Mouse (Mus musculus) left cerebral cortex, adult 2 months (tissue): ENCODE measurements around the gene Lrch1. TPM values are rescaled to one million over a fixed set of nuclear protein-coding genes. Genes with fewer than 3 reads are reported as not detected.

ENCODE experiments used
- DNase-seq, 2 experiments: peaks; one replicate each; pipeline ENCODE4 v3.0.0; 2021 to 2022; ENCODE audit warnings: low spot score in 2 of 2, mixed read lengths in 1 of 2; ENCODE audit errors: extremely low spot score in 1 of 2
- H3K27ac ChIP-seq: fragments of 200-600 bp; 2 replicates; pipeline ENCODE4 v1.8.1; 2022
- H3K4me3 ChIP-seq: fragments of 200-600 bp; 2 replicates; pipeline ENCODE4 v1.8.1; 2022
- CTCF ChIP-seq: fragments of 200-600 bp; IDR thresholded peaks from 2 replicates; pipeline ENCODE4 v1.8.1; 2022; ENCODE audit warnings: antibody characterized with exemption, mild to moderate bottlenecking, moderate library complexity
- intact Hi-C: fragments of 180-260 bp; cut with DNase I; formaldehyde crosslinking; loops from one replicate; pipeline ENCODE4 v1.15.1; 2025
- total RNA-seq, 2 experiments: library from RNA; stranded (reverse); gene quantifications; 2 replicates each; pipeline ENCODE4 v1.2.3; 2021

The Lrch1 gene
- total RNA-seq, 2 experiments from 2014 or later: 14.8 to 16.3 TPM

GRCm38 (mm10) chr14:74917504-74918124 lies 30.1 kb downstream of the Lrch1 start:
- no peak for TF ChIP-seq CTCF
- DNase-seq: no peak
- no peak overlapping the region for H3K4me3 ChIP-seq
- intact Hi-C loops: loop anchor here (5.0 kb wide), 1 partner anchor 65 kb away; no protein-coding TSS in a partner anchor
- no peak overlapping the region for H3K27ac ChIP-seq

- no peak for DNase-seq
- no peak for TF ChIP-seq CTCF
- intact Hi-C loops: loop anchor here (5.0 kb wide), 1 partner anchor 64 kb away; no protein-coding TSS in a partner anchor
These were observed 31.0 kb downstream of the Lrch1 start for GRCm38 (mm10) chr14:74916691-74917090.

GRCm38 (mm10) chr14:74916075-74916474 lies 31.6 kb downstream of the Lrch1 start:
- DNase-seq: no peak
- TF ChIP-seq CTCF: no peak
- H3K4me3 ChIP-seq: no peak overlapping the region
- intact Hi-C loops: loop anchor here (5.0 kb wide), 1 partner anchor 64 kb away; no protein-coding TSS in a partner anchor
- no peak overlapping the region for H3K27ac ChIP-seq

More at GRCm38 (mm10) chr14:74916691-74917090, 31.0 kb downstream of the Lrch1 start:
- Histone ChIP-seq H3K4me3 (no peak overlapping the region), H3K27ac (no peak overlapping the region)

- TF ChIP-seq CTCF: no peak
- intact Hi-C loops: loop anchor here (1.0 to 5.0 kb wide), 2 partner anchors 32 to 63 kb away; partner anchors contain the start of gene Lrch1
- Histone ChIP-seq H3K27ac (no peak overlapping the region), H3K4me3 (no peak overlapping the region)
- no peak for DNase-seq
These were observed 32.0 kb downstream of the Lrch1 start for GRCm38 (mm10) chr14:74915658-74916057.

- no peak overlapping the region for H3K27ac ChIP-seq
- intact Hi-C loops: loop anchor here (1.0 to 5.0 kb wide), 2 partner anchors 32 to 63 kb away; partner anchors contain the start of gene Lrch1
- H3K4me3 ChIP-seq: no peak overlapping the region
- TF ChIP-seq CTCF: no peak
- peak; percentile 60 to 76 for DNase-seq
These were observed 32.7 kb downstream of the Lrch1 start for GRCm38 (mm10) chr14:74915025-74915424.

- Histone ChIP-seq H3K27ac (peak overlapping the region; percentile 48), H3K4me3 (no peak overlapping the region; the same call in 1 of the 2 replicates)
- no peak for TF ChIP-seq CTCF
- intact Hi-C loops: no loop called here
- DNase-seq: no peak
These were observed 34.1 kb downstream of the Lrch1 start for GRCm38 (mm10) chr14:74913381-74914230.

GRCm38 (mm10) chr14:74910363-74910762 lies 37.3 kb downstream of the Lrch1 start:
- intact Hi-C loops: no loop called here
- TF ChIP-seq CTCF: no peak
- no peak for DNase-seq
- Histone ChIP-seq H3K27ac (no peak overlapping the region), H3K4me3 (no peak overlapping the region)

- intact Hi-C loops: no loop called here
- DNase-seq: no peak
- H3K27ac ChIP-seq: no peak overlapping the region
- TF ChIP-seq CTCF: no peak
- no peak overlapping the region for H3K4me3 ChIP-seq
These were observed 38.7 kb downstream of the Lrch1 start for GRCm38 (mm10) chr14:74909021-74909420.

- no peak for DNase-seq
- Histone ChIP-seq H3K4me3 (no peak overlapping the region), H3K27ac (no peak overlapping the region)
- TF ChIP-seq CTCF: no peak
- intact Hi-C loops: no loop called here
These were observed 39.4 kb downstream of the Lrch1 start for GRCm38 (mm10) chr14:74908250-74908649.

GRCm38 (mm10) chr14:74907706-74908105 lies 40.0 kb downstream of the Lrch1 start:
- no peak for DNase-seq
- no peak for TF ChIP-seq CTCF
- H3K27ac ChIP-seq: peak overlapping the region; percentile 26; the same call in 1 of the 2 replicates
- intact Hi-C loops: no loop called here
- no peak overlapping the region for H3K4me3 ChIP-seq

- TF ChIP-seq CTCF: no peak
- DNase-seq: no peak
- H3K27ac ChIP-seq: peak overlapping the region; percentile 19; the same call in 1 of the 2 replicates
- intact Hi-C loops: no loop called here
- no peak overlapping the region for H3K4me3 ChIP-seq
These were observed 41.7 kb downstream of the Lrch1 start for GRCm38 (mm10) chr14:74905990-74906389.

GRCm38 (mm10) chr14:74904442-74904841 lies 43.2 kb downstream of the Lrch1 start:
- Histone ChIP-seq H3K27ac (no peak overlapping the region), H3K4me3 (no peak overlapping the region)
- no peak for DNase-seq
- no peak for TF ChIP-seq CTCF
- intact Hi-C loops: no loop called here
